Mouse (Mus musculus): ENCODE data around the gene Spaca4. TPM values are rescaled to one million over a fixed set of nuclear protein-coding genes. Genes with fewer than 3 reads are reported as not detected.

Spaca4 gene
- polyA plus RNA-seq, 1 experiment = not detected

DNA sequence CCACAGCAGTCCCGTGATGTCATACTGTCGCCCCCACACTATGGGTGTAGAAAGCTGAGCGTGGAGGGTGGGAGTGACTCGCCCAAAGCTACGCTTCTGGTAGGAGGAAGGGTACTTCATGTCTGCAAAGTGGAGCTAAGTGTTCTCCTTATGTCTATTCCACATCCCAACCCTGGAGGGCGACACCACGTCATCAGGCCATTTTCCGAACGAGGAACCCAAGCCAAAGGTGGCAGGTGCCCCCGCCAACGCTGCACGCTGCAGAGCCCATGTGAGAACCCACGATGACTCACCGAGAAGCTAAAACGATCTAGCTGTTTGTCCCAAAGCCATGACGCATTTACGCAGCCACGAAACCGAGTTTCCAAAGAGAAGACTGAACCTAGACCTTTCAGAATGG is 16.7 kb upstream of the Spaca4 start:
- Histone ChIP-seq H3K27ac (replicated peaks; ENCODE audit: low read depth, low read length) (no peak overlapping the region), H3K4me3 (ENCODE audit: insufficient read depth, low read depth, low read length) (peak overlapping the region; percentile 44), H3K4me1 (ENCODE audit: control insufficient read depth, insufficient read depth, insufficient read length, low read length) (no peaks in the 10 kb centered on the region)

DNA sequence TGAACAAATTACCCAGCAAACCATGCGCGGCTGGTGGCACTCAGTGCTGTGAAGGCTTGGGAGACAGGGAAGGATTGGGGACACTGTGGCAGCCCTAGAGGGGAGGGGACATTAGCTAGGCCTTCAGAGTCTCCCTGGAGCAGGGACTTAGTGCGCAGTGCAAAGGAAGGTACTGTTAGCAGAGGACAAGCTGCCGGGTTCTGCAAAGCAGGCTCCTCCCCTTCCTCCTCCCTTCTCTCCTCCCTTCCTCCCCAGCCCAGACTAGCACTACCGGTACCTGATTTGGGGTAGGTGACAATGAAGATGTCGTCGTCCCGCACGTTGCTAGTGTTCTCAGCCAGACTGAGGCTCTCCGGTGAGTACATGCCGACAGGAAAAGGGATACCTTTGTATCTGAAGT is 16.2 kb upstream of the Spaca4 start:
- Histone ChIP-seq H3K4me3 (ENCODE audit: insufficient read depth, low read depth, low read length) (peak overlapping the region; percentile 44), H3K27ac (replicated peaks; ENCODE audit: low read depth, low read length) (no peak overlapping the region)

DNA sequence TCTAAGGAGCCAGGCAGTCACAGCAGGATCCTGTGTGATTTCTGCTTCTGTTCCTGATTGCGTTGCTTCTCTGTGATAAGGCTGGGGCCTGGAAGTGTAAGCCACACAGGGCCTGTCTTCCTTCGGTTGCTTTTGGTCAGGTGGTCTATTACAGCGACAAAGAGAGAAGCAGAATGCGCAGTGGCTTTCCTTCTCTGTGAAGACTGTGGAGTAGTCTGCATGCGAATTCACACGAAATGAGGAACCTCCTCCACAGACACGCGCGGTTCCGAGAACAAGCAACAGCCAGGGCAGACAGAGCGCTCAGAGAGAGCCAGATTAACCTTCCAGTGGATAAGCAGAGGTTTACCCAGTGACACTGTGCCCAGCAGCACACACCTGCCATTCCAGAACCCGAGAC is 15.7 kb upstream of the Spaca4 start:
- Histone ChIP-seq H3K4me1 (ENCODE audit: control insufficient read depth, insufficient read depth, insufficient read length, low read length) (no peaks in the 10 kb centered on the region), H3K4me3 (ENCODE audit: insufficient read depth, low read depth, low read length) (peak overlapping the region; percentile 44; the same call in 1 of the 2 replicates), H3K27ac (replicated peaks; ENCODE audit: low read depth, low read length) (no peak overlapping the region)

More for the DNA sequence above, 16.2 kb upstream of the Spaca4 start:
- H3K4me1 ChIP-seq (ENCODE audit: control insufficient read depth, insufficient read depth, insufficient read length, low read length) = no peaks in the 10 kb centered on the region

DNA sequence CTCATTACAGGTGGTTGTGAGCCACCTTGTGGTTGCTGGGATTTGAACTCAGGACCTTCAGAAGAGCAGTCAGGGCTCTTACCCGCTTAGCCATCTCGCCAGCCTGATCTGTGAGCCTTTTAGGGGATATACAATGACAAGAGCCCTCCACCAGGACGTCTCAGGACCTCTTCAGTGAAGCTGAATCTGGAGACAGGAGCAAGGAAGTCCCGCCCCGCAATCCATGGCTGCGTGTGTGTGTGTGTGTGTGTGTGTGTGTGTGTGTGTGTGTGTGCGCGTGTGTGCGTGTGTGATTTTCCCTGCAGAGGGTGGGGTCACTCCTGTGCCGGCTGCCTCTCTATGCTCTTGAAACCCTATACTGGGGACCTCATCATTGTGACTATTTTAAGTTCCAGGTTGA is 14.2 kb upstream of the Spaca4 start:
- Histone ChIP-seq H3K27ac (replicated peaks; ENCODE audit: low read depth, low read length) (no peak overlapping the region), H3K4me3 (ENCODE audit: insufficient read depth, low read depth, low read length) (no peak overlapping the region), H3K4me1 (ENCODE audit: control insufficient read depth, insufficient read depth, insufficient read length, low read length) (no peaks in the 10 kb centered on the region)

DNA sequence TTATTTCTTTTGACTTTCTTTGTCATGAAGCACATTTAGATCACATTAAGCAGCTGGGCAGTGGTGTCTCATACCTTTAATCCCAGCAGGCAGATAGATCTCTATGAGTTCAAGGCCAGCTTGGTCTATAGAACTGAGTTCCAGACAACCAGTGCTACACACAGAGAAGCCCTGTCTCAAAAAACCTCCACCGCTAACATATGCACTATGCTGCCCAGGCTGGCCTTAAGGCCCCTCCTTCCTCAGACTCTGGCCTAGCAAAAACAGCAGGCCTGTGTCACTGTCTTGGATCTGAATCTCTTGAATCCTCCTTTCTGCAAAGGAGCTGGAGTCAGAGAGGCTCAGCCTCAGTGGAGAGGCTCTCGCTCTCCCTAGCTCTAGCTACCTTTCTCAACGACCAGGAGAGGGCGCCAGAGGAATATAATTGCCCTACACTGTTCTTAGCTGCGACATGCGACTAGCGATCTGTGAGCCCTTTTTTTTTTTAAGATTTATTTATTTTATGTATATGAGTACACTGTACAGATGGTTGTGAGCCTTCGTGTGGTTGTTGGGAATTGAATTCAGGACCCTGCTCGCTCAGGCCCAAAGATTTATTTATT is 13.7 kb upstream of the Spaca4 start:
- H3K27ac ChIP-seq (replicated peaks; ENCODE audit: low read depth, low read length) = no peak overlapping the region
- H3K4me3 ChIP-seq (ENCODE audit: insufficient read depth, low read depth, low read length) = no peak overlapping the region

DNA sequence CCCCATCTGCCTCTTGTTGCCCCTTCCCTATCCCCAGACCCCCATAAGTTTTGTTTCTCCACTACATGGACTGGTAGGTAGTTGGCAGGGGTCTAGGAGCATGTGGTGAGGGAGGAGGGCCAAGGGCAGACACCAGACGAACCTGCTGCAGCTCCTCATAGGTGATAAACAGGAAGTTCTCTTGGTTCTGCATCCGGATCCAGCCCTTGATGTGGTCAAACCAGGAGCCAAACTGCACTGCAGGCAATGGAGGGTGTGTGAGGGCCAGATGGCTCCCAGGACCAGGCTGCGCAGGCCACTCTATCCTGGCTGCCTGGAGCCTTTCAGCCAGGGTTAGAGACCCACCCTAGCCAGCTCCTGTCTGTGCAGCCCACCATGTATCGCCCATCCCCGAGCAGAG is 7.9 kb upstream of the Spaca4 start:
- H3K4me1 ChIP-seq (ENCODE audit: control insufficient read depth, insufficient read depth, insufficient read length, low read length) = peaks cover 4% of the 10 kb centered on the region
- H3K4me3 ChIP-seq (ENCODE audit: insufficient read depth, low read depth, low read length) = no peak overlapping the region
- no peak overlapping the region for H3K27ac ChIP-seq (replicated peaks; ENCODE audit: low read depth, low read length)

More for the DNA sequence above, 13.7 kb upstream of the Spaca4 start:
- no peaks in the 10 kb centered on the region for H3K4me1 ChIP-seq (ENCODE audit: control insufficient read depth, insufficient read depth, insufficient read length, low read length)

DNA sequence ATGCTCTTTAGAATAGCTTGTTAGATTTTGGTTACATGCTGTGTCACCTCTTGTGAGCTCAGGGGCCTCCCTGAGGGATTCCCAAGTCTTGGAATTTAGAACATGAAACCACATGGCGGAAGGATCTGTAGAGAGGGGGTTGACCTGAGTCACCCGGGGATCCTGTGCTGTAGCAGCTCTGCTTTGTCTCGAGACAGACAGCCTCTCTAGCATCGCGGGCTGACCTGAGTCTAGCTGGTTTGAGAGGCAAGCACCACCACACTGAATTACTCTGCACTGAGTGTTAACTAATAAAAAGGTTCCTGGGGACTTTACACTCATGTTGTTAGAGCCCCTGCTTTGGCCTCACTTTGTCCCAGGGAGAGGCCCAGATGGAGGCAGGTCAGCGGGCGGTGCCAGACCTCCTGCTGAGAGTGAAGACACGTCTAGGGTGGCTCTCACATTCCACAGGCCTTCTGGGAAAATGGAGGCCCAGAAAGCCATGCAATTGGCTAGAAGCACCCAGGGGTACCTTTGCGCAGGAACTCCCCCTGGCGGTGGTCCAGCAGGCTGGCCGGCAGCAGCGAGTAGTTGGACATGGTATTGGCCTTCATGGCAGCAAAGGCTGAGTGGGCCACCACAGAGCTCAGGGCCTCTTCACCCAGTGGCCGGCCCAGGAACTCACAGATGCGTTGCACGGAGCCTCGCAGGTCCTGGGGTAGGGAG is 5.3 kb upstream of the Spaca4 start:
- Histone ChIP-seq H3K4me3 (ENCODE audit: insufficient read depth, low read depth, low read length) (no peak overlapping the region), H3K27ac (replicated peaks; ENCODE audit: low read depth, low read length) (no peak overlapping the region), H3K4me1 (ENCODE audit: control insufficient read depth, insufficient read depth, insufficient read length, low read length) (peaks cover 4% of the 10 kb centered on the region)

DNA sequence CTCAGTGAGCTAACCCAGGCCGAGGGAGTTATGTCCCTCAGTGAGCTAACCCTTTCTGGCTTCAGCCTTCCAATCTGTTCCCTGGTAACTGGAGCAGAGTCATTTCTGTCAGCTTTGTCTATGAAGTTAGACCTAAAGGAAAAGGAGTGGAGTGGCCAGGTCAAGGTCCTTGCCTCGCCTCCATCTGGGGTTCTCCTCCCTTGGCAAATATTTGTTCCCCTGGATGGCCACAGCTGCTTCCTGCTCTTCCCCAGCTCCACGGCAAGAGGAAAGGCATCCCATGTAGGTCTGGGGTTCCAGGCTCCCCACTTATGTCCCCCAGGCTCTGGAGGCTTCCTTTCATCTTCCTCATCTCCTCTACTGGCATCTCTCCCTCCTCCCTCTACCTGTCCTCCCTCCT is 2.0 kb upstream of the Spaca4 start:
- H3K4me3 ChIP-seq (ENCODE audit: insufficient read depth, low read depth, low read length) = no peak overlapping the region
- H3K27ac ChIP-seq (replicated peaks; ENCODE audit: low read depth, low read length) = no peak overlapping the region
- H3K4me1 ChIP-seq (ENCODE audit: control insufficient read depth, insufficient read depth, insufficient read length, low read length) = peaks cover 4% of the 10 kb centered on the region

DNA sequence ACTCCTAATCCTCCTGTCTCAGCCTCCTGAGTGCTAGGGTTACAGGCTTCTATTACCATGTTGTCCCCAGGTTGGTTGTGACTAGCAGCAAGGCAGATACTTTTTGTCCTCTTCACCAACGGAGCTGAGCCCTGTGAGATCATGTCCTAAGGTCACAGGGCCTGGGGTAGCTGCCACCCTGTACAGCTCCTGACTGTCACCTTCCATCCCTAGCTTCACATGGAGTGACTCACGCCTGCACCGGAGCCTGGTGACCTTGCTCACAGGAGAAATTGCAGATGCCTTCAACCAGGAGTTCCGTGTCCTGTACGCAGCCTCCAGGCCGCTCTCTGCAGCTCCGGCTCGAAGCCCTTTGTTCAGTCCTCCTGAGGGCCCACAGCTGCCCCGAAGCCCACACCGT is 806 bp upstream of the Spaca4 start:
- Histone ChIP-seq H3K4me3 (ENCODE audit: insufficient read depth, low read depth, low read length) (no peak overlapping the region), H3K27ac (replicated peaks; ENCODE audit: low read depth, low read length) (no peak overlapping the region), H3K4me1 (ENCODE audit: control insufficient read depth, insufficient read depth, insufficient read length, low read length) (peaks cover 4% of the 10 kb centered on the region)

DNA sequence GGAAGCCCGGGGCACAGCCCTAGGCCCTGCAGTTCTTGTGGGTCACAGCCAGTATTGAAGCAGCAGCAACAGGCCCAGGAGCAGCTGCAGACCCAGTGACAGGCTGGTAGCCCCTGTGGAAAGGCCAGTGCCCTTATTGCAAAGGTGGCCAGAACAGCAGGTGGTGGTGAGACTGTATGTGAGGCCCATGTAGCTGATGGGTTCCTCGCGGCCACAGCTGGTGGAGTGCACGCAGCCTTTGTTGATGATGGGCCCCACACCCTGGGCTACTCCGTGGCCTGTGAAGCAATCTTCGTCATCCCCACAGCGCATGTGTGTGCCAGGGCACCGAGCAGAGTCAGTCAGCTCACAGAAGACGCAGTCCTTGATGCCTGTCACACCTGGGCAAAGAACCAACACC is 462 bp downstream of the Spaca4 start:
- H3K4me3 ChIP-seq (ENCODE audit: insufficient read depth, low read depth, low read length) = no peak overlapping the region

DNA sequence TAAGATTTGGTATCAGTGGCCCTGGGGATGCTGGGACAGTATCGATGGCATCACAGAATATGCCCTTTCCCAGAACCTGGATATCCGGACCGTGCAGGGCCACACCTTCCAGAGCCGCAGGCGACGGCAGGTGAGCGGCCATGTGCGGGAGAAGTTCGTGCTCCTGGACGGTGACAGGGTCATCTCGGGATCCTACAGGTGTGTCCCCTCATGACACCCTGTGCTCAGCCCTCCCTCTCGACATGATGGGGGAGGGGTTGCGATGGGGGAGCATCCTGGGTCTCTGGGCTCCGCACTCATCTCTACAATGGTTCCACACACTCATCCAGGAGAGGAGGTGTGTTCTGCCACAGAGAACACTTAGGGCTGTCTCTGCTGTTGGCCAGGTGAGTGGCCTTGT is 1.8 kb downstream of the Spaca4 start:
- Histone ChIP-seq H3K27ac (replicated peaks; ENCODE audit: low read depth, low read length) (no peak overlapping the region), H3K4me3 (ENCODE audit: insufficient read depth, low read depth, low read length) (no peak overlapping the region), H3K4me1 (ENCODE audit: control insufficient read depth, insufficient read depth, insufficient read length, low read length) (peaks cover 2% of the 10 kb centered on the region; the same call in 1 of the 2 replicates)

More for the DNA sequence above, 462 bp downstream of the Spaca4 start:
- no peak overlapping the region for H3K27ac ChIP-seq (replicated peaks; ENCODE audit: low read depth, low read length)
- H3K4me1 ChIP-seq (ENCODE audit: control insufficient read depth, insufficient read depth, insufficient read length, low read length) = no peaks in the 10 kb centered on the region

DNA sequence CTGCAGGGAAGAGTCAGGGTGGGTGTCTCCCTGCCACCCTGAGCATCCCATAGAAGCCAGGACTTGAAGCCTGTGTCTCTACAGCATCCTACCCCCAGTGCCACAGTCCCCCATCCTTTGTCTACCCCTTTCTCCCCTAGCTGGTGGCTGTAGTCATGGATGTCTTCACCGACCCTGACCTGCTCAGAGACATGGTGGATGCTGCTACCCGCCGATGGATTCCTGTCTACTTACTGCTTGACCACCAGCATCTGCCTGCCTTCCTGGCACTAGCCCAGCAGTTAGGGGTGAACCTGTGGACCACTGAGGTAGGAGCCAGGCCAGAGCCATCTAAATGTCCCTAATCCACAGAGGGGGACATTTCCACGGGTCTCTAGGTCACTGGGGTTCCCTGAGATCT is 2.3 kb downstream of the Spaca4 start:
- Histone ChIP-seq H3K27ac (replicated peaks; ENCODE audit: low read depth, low read length) (no peak overlapping the region), H3K4me3 (ENCODE audit: insufficient read depth, low read depth, low read length) (no peak overlapping the region), H3K4me1 (ENCODE audit: control insufficient read depth, insufficient read depth, insufficient read length, low read length) (peaks cover 3% of the 10 kb centered on the region; the same call in 1 of the 2 replicates)

DNA sequence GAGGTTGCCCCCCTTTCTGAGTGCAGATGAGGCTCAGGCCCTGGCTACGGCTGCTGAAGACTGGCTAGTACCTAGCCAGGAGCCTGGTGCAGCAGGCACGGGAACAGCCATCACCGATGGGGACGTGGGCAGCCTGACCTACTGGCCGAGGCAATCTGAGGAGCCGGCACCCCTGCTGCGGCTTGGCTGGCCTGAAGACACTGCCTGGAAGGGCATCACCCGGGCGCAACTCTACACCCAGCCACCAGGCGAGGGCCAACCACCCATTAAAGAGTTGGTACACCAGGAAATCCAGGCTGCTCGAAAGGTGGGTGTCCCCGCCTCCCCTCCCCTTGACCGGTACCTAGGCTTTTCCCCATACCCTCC is 3.3 kb downstream of the Spaca4 start:
- Histone ChIP-seq H3K27ac (replicated peaks; ENCODE audit: low read depth, low read length) (no peak overlapping the region), H3K4me3 (ENCODE audit: insufficient read depth, low read depth, low read length) (no peak overlapping the region)

DNA sequence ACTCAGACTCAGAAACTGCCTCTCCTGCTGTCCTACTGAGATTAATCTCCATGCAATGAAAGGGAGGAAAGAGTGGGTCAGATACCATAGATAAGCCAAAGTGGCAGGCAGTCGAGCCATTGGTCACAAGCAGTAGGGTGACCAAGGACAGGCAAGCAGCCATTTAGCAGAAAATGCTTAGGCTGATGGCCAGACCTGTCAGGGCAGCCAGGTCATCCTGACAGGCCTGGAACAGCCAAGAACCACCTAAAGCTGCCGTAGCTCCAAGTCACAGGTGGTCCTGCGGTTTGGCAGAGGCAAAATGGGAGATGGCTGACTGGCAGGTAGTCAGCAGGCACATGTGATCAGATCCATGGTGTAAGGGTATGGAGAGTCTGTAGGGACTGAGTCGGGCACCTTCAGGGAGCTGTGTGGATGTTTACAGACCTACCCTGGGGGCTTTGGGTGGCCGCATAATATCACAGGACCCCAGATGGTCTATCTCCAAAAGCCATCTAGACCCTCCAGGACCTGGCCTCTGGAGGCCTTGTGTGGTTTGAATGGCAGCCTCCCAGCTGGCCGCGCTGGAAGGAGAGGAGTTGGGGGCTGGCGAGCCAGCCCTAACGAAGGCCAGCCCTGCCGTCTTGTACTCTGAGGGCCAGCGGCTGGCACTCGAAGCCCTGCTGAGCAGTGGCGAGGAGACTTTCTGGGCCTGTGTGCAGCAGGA is 3.8 kb downstream of the Spaca4 start:
- H3K4me1 ChIP-seq (ENCODE audit: control insufficient read depth, insufficient read depth, insufficient read length, low read length) = peaks cover 3% of the 10 kb centered on the region; the same call in 1 of the 2 replicates
- H3K27ac ChIP-seq (replicated peaks; ENCODE audit: low read depth, low read length) = no peak overlapping the region
- H3K4me3 ChIP-seq (ENCODE audit: insufficient read depth, low read depth, low read length) = no peak overlapping the region

More for the DNA sequence above, 3.3 kb downstream of the Spaca4 start:
- peaks cover 3% of the 10 kb centered on the region; the same call in 1 of the 2 replicates for H3K4me1 ChIP-seq (ENCODE audit: control insufficient read depth, insufficient read depth, insufficient read length, low read length)

DNA sequence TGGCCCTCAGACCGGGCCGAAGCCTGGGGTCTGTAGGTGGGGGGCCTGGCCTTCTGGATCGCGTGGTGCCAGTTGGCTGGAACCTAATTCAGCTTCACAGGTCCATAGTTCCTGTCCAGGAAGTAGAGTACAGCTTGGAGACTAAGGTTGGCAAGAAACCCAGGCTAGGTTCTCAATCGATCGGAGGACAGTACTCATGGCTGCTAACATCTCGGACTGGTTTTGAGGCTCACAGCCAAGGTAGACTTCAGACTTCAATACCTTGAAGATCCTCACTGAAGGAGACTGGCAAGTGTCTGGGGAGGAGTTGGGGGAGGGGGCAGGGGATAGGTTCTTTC is 4.4 kb downstream of the Spaca4 start:
- H3K4me1 ChIP-seq (ENCODE audit: control insufficient read depth, insufficient read depth, insufficient read length, low read length) = peaks cover 7% of the 10 kb centered on the region
- H3K4me3 ChIP-seq (ENCODE audit: insufficient read depth, low read depth, low read length) = no peak overlapping the region
- no peak overlapping the region for H3K27ac ChIP-seq (replicated peaks; ENCODE audit: low read depth, low read length)
